Mouse (Mus musculus) liver, embryonic 15.5 days (tissue): Measurements from ENCODE around the gene Ilk. TPM values are rescaled to one million over a fixed set of nuclear protein-coding genes. Genes with fewer than 3 reads are reported as not detected.

Experiments
- ATAC-seq: fragments of 200-750 bp; cut with Nextera tagmentation; 2 replicates; pipeline ENCODE4 v1.8.0; 2017; ENCODE audit warnings: moderate number of reproducible peaks, mild to moderate bottlenecking, moderate library complexity; ENCODE audit not compliant: insufficient read depth
- H3K27ac ChIP-seq: fragments of 300-500 bp; sonication (generic); replicated peaks from 2 replicates; pipeline ENCODE4 v1.5.1; 2015; ENCODE audit warnings: mild to moderate bottlenecking, inconsistent platforms
- H3K27me3 ChIP-seq: fragments of 300-500 bp; sonication (generic); 2 replicates; pipeline ENCODE4 v1.6.1; 2015; ENCODE audit warnings: mild to moderate bottlenecking, inconsistent platforms
- H3K36me3 ChIP-seq: fragments of 300-500 bp; sonication (generic); replicated peaks from 2 replicates; pipeline ENCODE4 v1.6.1; 2015; ENCODE audit warnings: moderate library complexity, mild to moderate bottlenecking, inconsistent platforms
- H3K4me1 ChIP-seq: fragments of 300-500 bp; sonication (generic); replicated peaks from 2 replicates; pipeline ENCODE4 v1.6.1; 2015; ENCODE audit warnings: inconsistent platforms
- H3K4me2 ChIP-seq: fragments of 300-500 bp; sonication (generic); 2 replicates; pipeline ENCODE4 v1.6.1; 2015; ENCODE audit warnings: moderate library complexity, mild to moderate bottlenecking, inconsistent platforms
- H3K4me3 ChIP-seq: fragments of 300-500 bp; sonication (generic); replicated peaks from 2 replicates; pipeline ENCODE4 v1.5.1; 2015; ENCODE audit warnings: mild to moderate bottlenecking, inconsistent platforms
- H3K9ac ChIP-seq: fragments of 300-500 bp; sonication (generic); 2 replicates; pipeline ENCODE4 v1.6.1; 2015; ENCODE audit warnings: moderate library complexity, mild to moderate bottlenecking, inconsistent platforms
- H3K9me3 ChIP-seq: fragments of 300-500 bp; sonication (generic); replicated peaks from 2 replicates; pipeline ENCODE4 v1.6.1; 2016; ENCODE audit warnings: inconsistent platforms
- WGBS: fragments of 180-500 bp; shearing (Covaris S2); methylation state at CpG from one replicate; pipeline ENCODE4 v1.1.7; 2015; ENCODE audit warnings: mixed read lengths; ENCODE audit not compliant: insufficient replicate concordance; 5-methylcytosine and 5-hydroxymethylcytosine counted together
- polyA plus RNA-seq: library from polyadenylated mRNA; unstranded; fragments of >200 nt; fragmentation: Nextera tagmentation; extraction: Ambion mirVana; gene quantifications from 2 replicates; pipeline ENCODE4 v1.2.1, GENCODE M21; 2015

Ilk gene
- polyA plus RNA-seq = 120 and 127 TPM in 2 replicates

DNA sequence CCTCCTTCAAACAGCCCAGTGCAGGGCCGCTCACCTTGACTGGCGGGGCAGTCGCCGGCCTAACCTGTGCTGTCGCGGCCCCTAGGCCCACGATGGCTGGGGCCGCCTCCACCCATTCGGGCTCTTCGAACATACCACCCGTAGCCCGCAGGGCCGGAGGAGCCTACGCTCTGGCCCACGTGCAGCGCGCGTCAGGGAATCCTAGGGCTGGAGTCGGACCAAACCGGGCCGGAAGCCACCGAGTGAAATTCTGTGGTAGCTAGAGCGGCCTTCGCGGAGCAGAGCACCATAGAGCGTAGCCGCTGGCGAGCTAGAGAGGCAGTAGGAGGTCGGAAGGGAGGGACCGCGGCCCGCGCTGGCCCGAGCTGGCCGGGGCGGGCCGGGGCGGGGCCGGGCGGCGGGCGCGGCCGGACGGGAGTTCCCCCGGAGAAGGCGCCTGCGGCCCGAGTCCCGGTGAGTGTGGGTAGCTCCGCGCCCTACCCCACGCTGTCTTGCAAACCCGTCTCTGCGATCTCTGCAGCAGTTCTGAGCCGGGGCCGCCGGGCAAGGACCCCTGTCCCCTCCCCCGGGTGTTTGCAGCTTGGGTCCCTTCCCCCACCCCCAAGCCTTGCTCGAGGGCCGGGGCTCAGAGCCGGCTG lies at the start of gene Ilk:
Gene Ilk, plus strand, starts transcription at position 329 of the 638 bp plus-strand sequence.
- H3K36me3 ChIP-seq = peaks cover 56% of the 10 kb centered on the region
- peak within 1 kb of the TSS; percentile 91 for H3K9ac ChIP-seq
- H3K4me1 ChIP-seq = peaks cover 47% of the 10 kb centered on the region
- peak within 1 kb of the TSS; percentile 95 for H3K4me2 ChIP-seq
- peak; percentile 99 for ATAC-seq
- WGBS = under 1% methylated on average over 59 of the region's 62 CpGs
- peak within 1 kb of the TSS; percentile 92 for H3K4me3 ChIP-seq
- H3K27me3 ChIP-seq = no peaks in the 10 kb centered on the region
- H3K27ac ChIP-seq = peak within 1 kb of the TSS; percentile 88
- H3K9me3 ChIP-seq = no peaks in the 10 kb centered on the region

DNA sequence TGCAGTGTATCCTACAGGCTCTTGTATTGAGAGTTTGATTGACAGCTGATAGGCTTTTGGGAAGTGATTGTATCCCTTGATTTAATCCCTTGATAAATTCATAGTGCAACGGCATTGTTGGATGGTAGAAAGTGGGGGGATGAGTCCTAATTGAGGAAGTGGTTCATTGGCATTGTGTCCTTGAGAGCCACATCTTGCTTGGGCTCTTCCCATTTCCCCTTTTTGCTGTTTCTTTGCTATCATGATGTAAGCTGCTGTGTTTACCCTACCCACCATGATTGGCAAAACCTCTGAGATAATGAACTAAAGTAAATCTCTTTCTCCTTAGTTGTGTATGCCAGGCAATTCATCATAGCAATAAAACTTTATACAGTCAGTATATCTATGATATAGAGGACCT lies 45.5 kb upstream of the Ilk start:
- Histone ChIP-seq H3K36me3 (no peaks in the 10 kb centered on the region), H3K4me2 (no peak overlapping the region), H3K27ac (no peak overlapping the region), H3K4me3 (no peak overlapping the region), H3K9ac (no peak overlapping the region), H3K4me1 (no peaks in the 10 kb centered on the region), H3K9me3 (no peaks in the 10 kb centered on the region), H3K27me3 (no peaks in the 10 kb centered on the region)
- WGBS = 23% methylated on average over 1 of the region's 1 CpGs
- ATAC-seq = no peak

DNA sequence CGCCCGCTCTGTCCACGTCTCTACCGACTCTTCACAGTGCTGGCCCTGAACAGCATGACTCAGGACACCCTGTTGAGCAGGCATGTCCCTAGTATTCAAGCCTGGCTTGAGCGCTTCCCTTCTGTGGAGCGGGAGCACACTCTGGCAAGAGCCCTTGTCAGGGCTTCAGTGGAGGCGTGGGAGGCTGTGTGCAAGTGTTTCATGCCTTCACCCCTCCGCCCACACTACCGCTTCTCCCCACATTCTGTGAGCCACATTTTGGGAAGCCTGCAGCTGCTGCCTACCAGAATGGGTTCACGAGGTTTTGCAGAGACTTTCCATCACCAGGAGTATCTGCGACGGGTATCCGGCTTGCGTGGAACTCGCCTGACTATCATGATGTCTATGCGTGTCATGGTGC lies 33.2 kb upstream of the Ilk start:
- H3K4me1 ChIP-seq = no peaks in the 10 kb centered on the region
- ATAC-seq = no peak
- no peak overlapping the region for H3K27ac ChIP-seq
- no peaks in the 10 kb centered on the region for H3K9me3 ChIP-seq
- no peak overlapping the region for H3K9ac ChIP-seq
- no peak overlapping the region for H3K4me2 ChIP-seq
- WGBS = 75% methylated on average over 16 of the region's 16 CpGs
- no peak overlapping the region for H3K4me3 ChIP-seq
- no peaks in the 10 kb centered on the region for H3K36me3 ChIP-seq
- no peaks in the 10 kb centered on the region for H3K27me3 ChIP-seq

DNA sequence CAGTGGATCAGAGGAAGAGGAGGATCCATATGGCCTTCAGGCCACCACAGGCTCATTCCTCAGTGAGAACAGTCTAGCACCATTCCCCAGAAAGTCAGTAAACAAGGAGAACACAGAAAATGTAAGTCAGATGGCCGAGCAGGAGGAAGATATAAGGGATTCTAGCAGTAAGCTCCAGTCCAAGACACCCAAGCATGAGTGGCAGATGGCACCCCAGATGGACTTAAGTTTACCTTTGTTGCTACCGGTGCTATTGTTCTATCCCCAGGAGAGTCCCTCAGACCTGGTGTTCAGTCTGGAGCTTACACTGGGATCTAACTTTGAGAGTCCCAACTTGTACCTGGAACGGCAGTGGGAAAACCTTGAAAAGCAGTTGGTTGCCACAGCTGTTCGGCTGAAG lies 32.6 kb upstream of the Ilk start:
- no peak overlapping the region for H3K4me2 ChIP-seq
- ATAC-seq = no peak
- 64% methylated on average over 4 of the region's 4 CpGs for WGBS
- no peak overlapping the region for H3K27ac ChIP-seq
- 0 out of 2 replicates have a peak, but pooled peaks cover 4% of the 10 kb centered on the region for H3K4me1 ChIP-seq
- no peaks in the 10 kb centered on the region for H3K27me3 ChIP-seq
- no peaks in the 10 kb centered on the region for H3K36me3 ChIP-seq
- H3K9ac ChIP-seq = no peak overlapping the region
- no peaks in the 10 kb centered on the region for H3K9me3 ChIP-seq
- H3K4me3 ChIP-seq = no peak overlapping the region

- WGBS = 55% methylated on average over 5 of the region's 5 CpGs
- Histone ChIP-seq H3K4me3 (no peak overlapping the region), H3K27me3 (no peaks in the 10 kb centered on the region), H3K4me1 (0 out of 2 replicates have a peak, but pooled peaks cover 9% of the 10 kb centered on the region), H3K4me2 (no peak overlapping the region), H3K27ac (no peak overlapping the region), H3K9ac (no peak overlapping the region), H3K9me3 (no peaks in the 10 kb centered on the region), H3K36me3 (no peaks in the 10 kb centered on the region)
- ATAC-seq = peak; percentile 83
Measured at GRCm38 (mm10) chr7:105708733-105709132, 27.7 kb upstream of the Ilk start.

- Histone ChIP-seq H3K27ac (no peak overlapping the region), H3K9me3 (no peaks in the 10 kb centered on the region), H3K4me2 (no peak overlapping the region), H3K4me3 (no peak overlapping the region), H3K9ac (no peak overlapping the region), H3K36me3 (no peaks in the 10 kb centered on the region), H3K27me3 (no peaks in the 10 kb centered on the region), H3K4me1 (no peaks in the 10 kb centered on the region)
- no peak for ATAC-seq
- 41% methylated on average over 3 of the region's 3 CpGs for WGBS
Measured at GRCm38 (mm10) chr7:105715366-105715765, 21.0 kb upstream of the Ilk start.

GRCm38 (mm10) chr7:105721916-105722315 lies 14.5 kb upstream of the Ilk start:
- WGBS = 60% methylated on average over 2 of the region's 2 CpGs
- Histone ChIP-seq H3K9me3 (no peaks in the 10 kb centered on the region), H3K4me2 (no peak overlapping the region), H3K27me3 (no peaks in the 10 kb centered on the region), H3K9ac (no peak overlapping the region), H3K4me3 (no peak overlapping the region), H3K36me3 (no peaks in the 10 kb centered on the region), H3K27ac (no peak overlapping the region), H3K4me1 (no peaks in the 10 kb centered on the region)
- ATAC-seq = no peak

- ATAC-seq = peak; percentile 54; the same call in 1 of the 2 replicates
- H3K9me3 ChIP-seq = no peaks in the 10 kb centered on the region
- no peak overlapping the region for H3K9ac ChIP-seq
- H3K4me3 ChIP-seq = no peak overlapping the region
- WGBS = 71% methylated on average over 4 of the region's 4 CpGs
- no peaks in the 10 kb centered on the region for H3K4me1 ChIP-seq
- no peak overlapping the region for H3K27ac ChIP-seq
- peaks cover 20% of the 10 kb centered on the region for H3K36me3 ChIP-seq
- H3K4me2 ChIP-seq = no peak overlapping the region
- no peaks in the 10 kb centered on the region for H3K27me3 ChIP-seq
Measured at GRCm38 (mm10) chr7:105726144-105726979, 10.0 kb upstream of the Ilk start.

DNA sequence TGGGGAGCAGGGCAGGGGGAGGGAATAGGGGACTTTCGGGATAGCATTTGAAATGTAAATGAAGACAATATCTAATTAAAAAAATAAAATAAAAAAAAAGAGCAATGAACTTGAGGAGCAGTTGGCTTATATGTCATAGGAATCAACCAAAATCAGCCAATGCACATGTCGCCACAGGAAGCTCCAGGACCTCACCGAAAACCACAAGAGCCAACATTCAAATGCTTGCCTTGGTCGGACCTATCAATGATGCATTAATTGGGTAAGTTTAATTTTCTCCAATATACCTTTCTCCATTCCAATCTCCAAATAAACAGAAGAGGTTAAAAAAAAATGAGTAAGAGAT lies 9.4 kb upstream of the Ilk start:
- H3K36me3 ChIP-seq = peaks cover 26% of the 10 kb centered on the region
- no peak overlapping the region for H3K4me2 ChIP-seq
- ATAC-seq = no peak
- H3K4me1 ChIP-seq = no peaks in the 10 kb centered on the region
- WGBS = 55% methylated on average over 4 of the region's 4 CpGs
- no peak overlapping the region for H3K27ac ChIP-seq
- H3K9me3 ChIP-seq = no peaks in the 10 kb centered on the region
- no peak overlapping the region for H3K4me3 ChIP-seq
- no peak overlapping the region for H3K9ac ChIP-seq
- no peaks in the 10 kb centered on the region for H3K27me3 ChIP-seq

GRCm38 (mm10) chr7:105728701-105729428 lies 7.5 kb upstream of the Ilk start:
- ATAC-seq = no peak
- Histone ChIP-seq H3K4me2 (no peak overlapping the region), H3K27me3 (no peaks in the 10 kb centered on the region), H3K27ac (no peak overlapping the region), H3K9ac (no peak overlapping the region), H3K9me3 (no peaks in the 10 kb centered on the region), H3K4me1 (no peaks in the 10 kb centered on the region), H3K36me3 (peaks cover 46% of the 10 kb centered on the region), H3K4me3 (no peak overlapping the region)
- WGBS = 64% methylated on average over 6 of the region's 6 CpGs

DNA sequence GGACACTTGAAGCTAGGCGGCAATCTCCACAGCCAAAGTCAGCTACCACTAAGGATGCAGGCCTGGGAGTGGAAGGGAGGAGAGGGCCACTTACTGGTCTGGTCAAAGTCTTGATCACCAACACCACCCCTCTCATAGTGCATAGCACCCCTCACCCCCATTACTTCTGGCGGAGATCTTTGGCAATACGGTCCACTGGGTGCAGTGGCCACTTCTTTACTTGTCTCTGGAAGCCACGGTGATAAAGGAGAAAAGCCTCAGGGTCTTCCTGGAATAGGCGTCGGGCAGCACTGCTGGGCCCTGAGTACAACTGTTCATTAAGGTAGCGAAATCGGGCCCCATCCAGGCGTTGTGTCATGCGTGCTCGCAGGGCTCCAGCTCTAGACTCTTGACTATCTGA lies 2.6 kb upstream of the Ilk start:
- Histone ChIP-seq H3K4me2 (no peak overlapping the region), H3K9ac (no peak overlapping the region), H3K9me3 (no peaks in the 10 kb centered on the region), H3K27ac (no peak overlapping the region), H3K4me1 (peaks cover 32% of the 10 kb centered on the region), H3K4me3 (no peak overlapping the region), H3K27me3 (no peaks in the 10 kb centered on the region), H3K36me3 (peaks cover 53% of the 10 kb centered on the region)
- no peak for ATAC-seq
- whole genome bisulfite sequencing = 87% methylated on average over 11 of the region's 11 CpGs
